Mouse (Mus musculus) forebrain, embryonic 14.5 days (tissue): ENCODE measurements around the gene Nfatc2. TPM values are rescaled to one million over a fixed set of nuclear protein-coding genes. Genes with fewer than 3 reads are reported as not detected.
A peak's percentile ranks its signal among the peaks of the same experiment; 100 is the strongest.

ENCODE experiments used
- ATAC-seq: fragments of 200-750 bp; cut with Nextera tagmentation; 2 replicates; pipeline ENCODE4 v1.8.0; 2017; ENCODE audit warnings: mild to moderate bottlenecking, moderate library complexity
- DNase-seq: peaks from one replicate; pipeline ENCODE4 v3.0.0-alpha.2; 2015; ENCODE audit warnings: low spot score
- H3K27ac ChIP-seq: fragments of 300-500 bp; sonication (generic); 2 replicates; pipeline ENCODE4 v1.5.1; 2014; ENCODE audit warnings: low read depth, mild to moderate bottlenecking, control low read depth, low read length, moderate library complexity
- H3K27me3 ChIP-seq: fragments of 300-500 bp; sonication (generic); replicated peaks from 2 replicates; pipeline ENCODE4 v1.6.1; 2014; ENCODE audit warnings: low read length, control low read depth, mixed read lengths; ENCODE audit not compliant: control insufficient read depth, insufficient read depth
- H3K36me3 ChIP-seq: fragments of 300-500 bp; sonication (generic); 2 replicates; pipeline ENCODE4 v1.6.1; 2014; ENCODE audit warnings: low read length, control low read depth; ENCODE audit not compliant: control insufficient read depth, insufficient read depth
- H3K4me1 ChIP-seq: fragments of 300-500 bp; sonication (generic); 2 replicates; pipeline ENCODE4 v1.6.1; 2014; ENCODE audit warnings: antibody characterized with exemption, low read length, control low read depth; ENCODE audit not compliant: control insufficient read depth, insufficient read depth
- H3K4me2 ChIP-seq: fragments of 300-500 bp; sonication (generic); 2 replicates; pipeline ENCODE4 v1.6.1; 2014; ENCODE audit warnings: mild to moderate bottlenecking, control low read depth, low read length
- H3K4me3 ChIP-seq: fragments of 300-500 bp; sonication (generic); 2 replicates; pipeline ENCODE4 v1.5.1; 2014; ENCODE audit warnings: low read depth, low read length, control low read depth
- H3K9ac ChIP-seq: fragments of 300-500 bp; sonication (generic); 2 replicates; pipeline ENCODE4 v1.6.1; 2014; ENCODE audit warnings: mild to moderate bottlenecking, low read length, control low read depth, moderate library complexity
- H3K9me3 ChIP-seq: fragments of 300-500 bp; sonication (generic); replicated peaks from 2 replicates; pipeline ENCODE4 v1.6.1; 2016; ENCODE audit warnings: low read length, control low read depth, mixed read lengths; ENCODE audit not compliant: control insufficient read depth
- WGBS: fragments of 180-500 bp; shearing (Covaris S2); extraction: QIAGEN DNeasy Blood & Tissue Kit; methylation state at CpG from one replicate; pipeline ENCODE4 v1.1.7; 2014; 5-methylcytosine and 5-hydroxymethylcytosine counted together
- polyA plus RNA-seq: library from polyadenylated mRNA; unstranded; fragments of >200 nt; fragmentation: Nextera tagmentation; extraction: Ambion mirVana; gene quantifications from 2 replicates; pipeline ENCODE4 v1.2.1, GENCODE M21; 2014

The Nfatc2 gene
- polyA plus RNA-seq, 1 experiment from 2014 or later, result 1.2 TPM

DNA sequence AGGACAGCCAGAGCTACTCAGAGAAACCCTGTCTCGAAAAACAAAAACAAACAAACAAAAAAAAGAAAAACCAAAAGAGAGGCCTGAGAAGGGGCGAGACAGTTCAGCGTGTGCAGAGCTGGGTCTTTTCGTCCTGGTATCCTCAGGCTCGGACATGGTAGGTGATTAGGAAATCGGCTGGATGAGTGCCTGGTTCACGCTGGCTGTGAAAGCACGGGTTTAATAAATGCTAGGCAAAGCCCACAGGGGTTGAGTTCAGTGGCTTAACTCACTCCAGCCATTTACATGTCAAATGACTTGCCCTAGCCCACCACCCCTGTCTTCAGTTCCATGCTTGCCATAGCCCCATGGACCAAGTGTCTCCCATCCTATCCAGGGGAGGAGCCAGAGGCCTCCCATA lies 14.3 kb downstream of the Nfatc2 start:
- 62% methylated on average over 8 of the region's 8 CpGs for WGBS

DNA sequence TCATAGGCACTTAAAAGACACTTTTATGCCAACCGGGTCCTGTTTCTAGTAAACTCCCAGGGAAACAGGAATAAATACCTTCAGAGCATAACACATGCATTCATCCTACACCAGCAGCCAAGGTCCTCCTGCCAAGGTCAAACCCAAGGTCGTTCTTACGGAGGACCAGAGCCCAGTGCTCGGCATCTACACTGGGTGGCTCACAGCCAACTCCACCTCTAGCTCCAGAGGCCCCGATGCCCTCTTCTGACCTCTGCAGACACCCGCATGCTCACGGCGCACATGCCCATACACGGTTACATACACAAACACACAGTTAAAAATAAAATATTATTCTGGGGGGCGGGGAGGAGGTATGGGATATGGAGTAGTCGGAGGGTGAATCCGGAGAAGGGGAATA lies 14.9 kb downstream of the Nfatc2 start:
- WGBS, result 90% methylated on average over 12 of the region's 12 CpGs

More for the DNA sequence above, 14.3 kb downstream of the Nfatc2 start:
- DNase-seq (no peak), ATAC-seq (no peak)
- no peak overlapping the region for H3K4me3 ChIP-seq
- no peaks in the 10 kb centered on the region for H3K9me3 ChIP-seq
- no peak overlapping the region for H3K4me2 ChIP-seq
- peaks cover 10% of the 10 kb centered on the region; the same call in 1 of the 2 replicates for H3K27me3 ChIP-seq
- no peaks in the 10 kb centered on the region for H3K36me3 ChIP-seq
- no peak overlapping the region for H3K9ac ChIP-seq
- peaks cover 17% of the 10 kb centered on the region; the same call in 1 of the 2 replicates for H3K4me1 ChIP-seq
- H3K27ac ChIP-seq, result no peak overlapping the region

DNA sequence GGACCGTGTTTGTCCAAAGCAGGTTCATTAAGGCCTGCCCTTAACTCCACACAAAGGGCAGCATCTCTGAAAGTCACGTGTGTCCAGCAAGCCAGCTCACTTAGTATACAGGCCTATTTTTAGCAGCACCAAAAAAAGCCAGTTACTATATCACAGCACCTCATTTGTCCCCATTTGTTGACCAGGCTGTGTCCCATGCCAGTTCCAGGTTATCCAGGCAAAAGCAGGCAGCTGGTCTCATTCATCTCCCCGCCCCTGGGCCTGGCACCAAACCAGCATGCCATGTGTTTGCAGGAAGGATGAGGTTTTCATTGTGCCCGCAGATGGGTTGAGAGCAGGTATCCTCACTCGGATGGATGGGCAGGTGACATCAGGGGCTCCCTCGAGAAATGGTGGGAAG lies 16.6 kb downstream of the Nfatc2 start:
- H3K27ac ChIP-seq, result peak overlapping the region; percentile 48; the same call in 1 of the 2 replicates
- ATAC-seq (0 out of 2 replicates have a peak, but pooled peaks have one; percentile 35), DNase-seq (peak; percentile 54)
- 46% methylated on average over 6 of the region's 6 CpGs for WGBS
- H3K36me3 ChIP-seq, result no peaks in the 10 kb centered on the region
- peaks cover 10% of the 10 kb centered on the region; the same call in 1 of the 2 replicates for H3K4me1 ChIP-seq
- no peaks in the 10 kb centered on the region for H3K9me3 ChIP-seq
- H3K4me2 ChIP-seq, result no peak overlapping the region
- no peaks in the 10 kb centered on the region for H3K27me3 ChIP-seq
- no peak overlapping the region for H3K9ac ChIP-seq
- no peak overlapping the region for H3K4me3 ChIP-seq

More for the DNA sequence above, 14.9 kb downstream of the Nfatc2 start:
- Histone ChIP-seq H3K27me3 (peaks cover 10% of the 10 kb centered on the region; the same call in 1 of the 2 replicates), H3K4me3 (no peak overlapping the region), H3K9ac (no peak overlapping the region), H3K27ac (no peak overlapping the region), H3K4me1 (peaks cover 17% of the 10 kb centered on the region; the same call in 1 of the 2 replicates), H3K36me3 (no peaks in the 10 kb centered on the region), H3K4me2 (no peak overlapping the region), H3K9me3 (no peaks in the 10 kb centered on the region)
- DNase-seq (no peak), ATAC-seq (no peak)

DNA sequence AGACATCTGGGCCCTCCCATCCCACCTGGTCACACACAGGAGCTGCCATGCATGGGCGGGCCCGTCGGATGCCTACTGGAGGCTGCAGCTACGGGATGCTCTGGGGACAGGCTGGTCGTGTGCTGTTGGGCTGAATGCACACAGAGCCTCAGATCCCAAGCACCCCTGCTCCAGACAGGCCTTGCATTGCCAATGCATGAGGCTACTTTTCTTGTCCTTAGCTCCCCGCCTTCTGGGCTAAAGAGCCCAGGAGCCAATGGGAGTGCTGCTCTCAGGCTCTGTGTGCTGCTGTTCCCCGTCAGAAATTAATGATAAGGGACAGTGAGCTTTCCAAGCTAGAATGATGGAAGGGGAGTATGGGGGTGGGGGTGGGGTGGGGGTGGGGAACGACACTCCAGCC lies 17.0 kb downstream of the Nfatc2 start:
- ATAC-seq (no peak), DNase-seq (no peak)
- 63% methylated on average over 8 of the region's 8 CpGs for WGBS
- Histone ChIP-seq H3K27ac (peak overlapping the region; percentile 48; the same call in 1 of the 2 replicates), H3K36me3 (no peaks in the 10 kb centered on the region), H3K4me3 (no peak overlapping the region), H3K27me3 (no peaks in the 10 kb centered on the region), H3K4me2 (no peak overlapping the region), H3K4me1 (peaks cover 9% of the 10 kb centered on the region; the same call in 1 of the 2 replicates), H3K9ac (no peak overlapping the region), H3K9me3 (no peaks in the 10 kb centered on the region)

DNA sequence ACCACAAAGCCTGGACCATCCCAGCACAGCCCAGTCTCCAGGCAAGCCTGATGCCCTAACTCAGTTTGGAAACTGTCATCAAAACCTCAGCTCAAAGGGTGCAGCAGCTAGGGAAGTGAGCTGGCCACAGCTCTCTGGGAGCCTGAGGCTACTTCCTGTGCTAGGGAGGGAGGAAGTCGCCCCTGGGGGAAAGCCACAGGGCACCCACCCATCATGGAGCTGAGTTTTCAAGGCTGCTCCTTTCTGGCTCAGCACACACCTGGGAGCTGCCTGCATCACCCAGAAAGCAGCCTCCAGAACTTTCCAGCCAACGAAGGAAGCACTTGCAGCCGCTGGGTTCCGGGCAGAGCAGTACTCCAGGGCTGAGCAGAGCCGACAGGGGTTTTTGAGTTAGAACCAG lies 18.4 kb downstream of the Nfatc2 start:
- H3K9me3 ChIP-seq, result no peaks in the 10 kb centered on the region
- DNase-seq (no peak), ATAC-seq (no peak)
- no peaks in the 10 kb centered on the region for H3K27me3 ChIP-seq
- H3K9ac ChIP-seq, result no peak overlapping the region
- 85% methylated on average over 5 of the region's 5 CpGs for WGBS
- no peak overlapping the region for H3K4me2 ChIP-seq
- peaks cover 5% of the 10 kb centered on the region; the same call in 1 of the 2 replicates for H3K4me1 ChIP-seq
- no peak overlapping the region for H3K27ac ChIP-seq
- no peak overlapping the region for H3K4me3 ChIP-seq
- H3K36me3 ChIP-seq, result no peaks in the 10 kb centered on the region

DNA sequence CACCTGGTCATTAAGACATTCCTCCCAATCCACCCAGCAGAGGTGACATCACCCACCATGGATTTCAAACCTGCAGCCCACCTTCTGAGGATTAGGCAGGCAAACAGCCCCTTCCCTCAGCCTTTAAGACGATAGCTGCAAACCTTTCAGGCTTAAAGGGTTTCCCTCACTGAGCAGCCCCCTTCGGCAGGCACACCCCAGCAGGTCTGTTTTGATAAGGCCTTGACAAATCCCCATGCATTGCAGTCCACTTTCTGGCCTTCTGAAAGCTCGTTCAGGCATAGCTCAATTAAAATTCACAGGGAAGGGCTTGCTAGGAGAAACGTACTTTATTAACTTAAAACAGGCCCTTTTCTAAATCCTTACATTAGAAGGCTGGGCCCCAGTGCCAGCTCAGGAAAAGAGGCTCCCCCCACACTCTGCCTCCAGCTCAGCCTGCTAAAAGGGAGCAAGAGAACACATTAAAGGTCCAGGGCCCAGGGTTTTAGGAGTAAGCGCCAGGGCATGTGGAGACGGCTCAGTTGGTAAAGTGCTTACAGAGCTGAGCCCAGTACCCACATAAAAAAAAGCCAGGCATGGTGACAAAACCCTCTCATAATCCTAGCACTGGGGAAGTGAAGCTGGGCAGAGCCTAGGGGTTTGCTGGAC lies 20.1 kb downstream of the Nfatc2 start:
- H3K9me3 ChIP-seq, result no peaks in the 10 kb centered on the region
- WGBS, result 7% methylated on average over 6 of the region's 6 CpGs
- DNase-seq (no peak), ATAC-seq (no peak)
- peaks cover 5% of the 10 kb centered on the region; the same call in 1 of the 2 replicates for H3K4me1 ChIP-seq
- H3K27me3 ChIP-seq, result no peaks in the 10 kb centered on the region
- no peak overlapping the region for H3K9ac ChIP-seq
- H3K36me3 ChIP-seq, result no peaks in the 10 kb centered on the region
- 0 out of 2 replicates have a peak overlapping the region, but pooled peaks have one; percentile 10 for H3K27ac ChIP-seq
- H3K4me2 ChIP-seq, result no peak overlapping the region
- H3K4me3 ChIP-seq, result no peak overlapping the region

DNA sequence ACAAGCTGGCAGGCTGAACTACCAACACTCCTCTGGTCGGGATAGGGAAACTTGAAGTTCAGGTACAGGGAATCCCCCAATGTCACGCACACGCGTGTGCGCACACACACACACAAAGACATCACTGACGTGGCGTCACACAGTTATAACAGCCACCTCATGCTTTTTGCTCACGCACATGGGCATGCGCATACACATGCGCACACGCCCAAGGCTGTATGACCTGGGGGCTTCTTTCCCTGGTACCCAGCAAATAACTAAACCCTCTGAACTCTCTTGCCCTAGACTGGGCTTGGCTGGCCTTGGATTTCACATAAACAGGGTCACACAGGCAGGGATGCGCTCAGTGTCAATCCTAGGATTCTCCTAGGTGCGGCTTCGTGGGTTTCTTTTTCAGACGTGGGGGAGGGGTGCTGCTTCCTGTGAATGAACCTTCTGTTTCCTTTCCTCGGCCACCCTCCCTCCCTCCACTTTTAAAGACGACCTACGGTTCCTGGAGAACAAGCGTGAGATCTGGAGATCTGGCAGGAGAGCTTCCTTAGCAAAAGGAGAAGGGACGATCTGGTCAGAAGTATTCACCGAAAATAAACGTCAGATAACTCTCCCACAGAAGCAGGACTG lies 21.1 kb downstream of the Nfatc2 start:
- H3K27ac ChIP-seq, result no peak overlapping the region
- H3K4me1 ChIP-seq, result peaks cover 5% of the 10 kb centered on the region; the same call in 1 of the 2 replicates
- 48% methylated on average over 22 of the region's 22 CpGs for WGBS
- ATAC-seq (no peak), DNase-seq (no peak)
- H3K9me3 ChIP-seq, result no peaks in the 10 kb centered on the region
- H3K4me3 ChIP-seq, result no peak overlapping the region
- H3K9ac ChIP-seq, result 0 out of 2 replicates have a peak overlapping the region, but pooled peaks have one; percentile 2
- H3K36me3 ChIP-seq, result no peaks in the 10 kb centered on the region
- H3K4me2 ChIP-seq, result no peak overlapping the region
- no peaks in the 10 kb centered on the region for H3K27me3 ChIP-seq

DNA sequence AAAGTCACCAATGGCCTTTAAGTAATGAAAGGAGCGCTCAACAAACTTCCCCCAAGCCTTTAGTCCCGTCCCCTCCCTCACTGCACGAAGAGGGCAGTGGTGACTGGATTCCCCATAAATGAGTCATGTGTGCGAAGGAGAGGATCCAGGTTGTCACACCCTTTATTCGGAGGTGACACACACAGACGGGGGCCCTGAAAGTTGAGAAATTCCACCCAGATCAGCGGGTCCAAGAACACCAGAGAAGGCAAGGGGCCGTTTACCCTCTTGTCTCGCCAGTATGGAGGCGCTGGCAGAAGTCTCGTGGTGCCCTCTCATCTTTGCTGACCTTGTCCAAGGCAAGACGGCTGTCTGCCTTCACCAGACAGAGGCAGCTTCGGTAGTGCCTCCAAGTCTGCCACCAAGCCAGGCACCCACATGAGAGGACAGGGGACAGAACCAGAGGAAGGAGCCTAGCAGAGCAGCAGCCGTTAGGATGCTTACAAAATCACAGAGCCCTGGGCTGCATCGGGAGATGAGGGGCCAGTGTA lies 21.8 kb downstream of the Nfatc2 start:
- Histone ChIP-seq H3K4me1 (peaks cover 2% of the 10 kb centered on the region; the same call in 1 of the 2 replicates), H3K36me3 (no peaks in the 10 kb centered on the region), H3K27me3 (no peaks in the 10 kb centered on the region), H3K4me3 (no peak overlapping the region), H3K4me2 (no peak overlapping the region), H3K27ac (no peak overlapping the region), H3K9me3 (no peaks in the 10 kb centered on the region), H3K9ac (no peak overlapping the region)
- WGBS, result 78% methylated on average over 15 of the region's 15 CpGs
- no peak for DNase-seq
- ATAC-seq, result no peak

DNA sequence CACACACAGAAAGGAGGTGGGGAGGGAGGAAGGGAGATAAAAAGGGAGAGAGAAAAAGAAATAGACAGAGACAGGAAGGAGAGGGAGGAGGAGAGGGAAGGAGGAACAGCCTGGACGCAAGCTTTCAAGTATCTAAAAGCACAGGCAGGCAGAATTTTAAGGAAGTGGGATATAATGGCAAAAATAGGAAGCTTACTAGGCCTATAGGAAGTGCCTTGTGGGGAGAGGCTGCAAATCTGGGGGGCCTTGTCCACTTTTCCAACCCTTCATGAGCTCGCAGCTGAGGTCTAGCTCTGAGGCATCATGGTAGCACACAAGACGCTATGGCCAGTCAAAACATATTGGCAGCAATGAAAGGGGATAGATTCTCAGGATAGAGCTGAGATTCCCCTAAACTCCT lies 22.3 kb downstream of the Nfatc2 start:
- Histone ChIP-seq H3K4me3 (no peak overlapping the region), H3K27ac (no peak overlapping the region), H3K4me1 (no peaks in the 10 kb centered on the region; the same call in 1 of the 2 replicates), H3K27me3 (no peaks in the 10 kb centered on the region), H3K4me2 (no peak overlapping the region), H3K9ac (no peak overlapping the region), H3K9me3 (no peaks in the 10 kb centered on the region), H3K36me3 (no peaks in the 10 kb centered on the region)
- no peak for ATAC-seq
- no peak for DNase-seq
- WGBS, result 85% methylated on average over 3 of the region's 3 CpGs
